Mouse (Mus musculus) kidney, postnatal 36 days (tissue): Measurements from ENCODE around the gene Meis2.
A peak's percentile ranks its signal among the peaks of the same experiment; 100 is the strongest.

Experiments
- DNase-seq, 2 experiments: peaks; one replicate each; pipeline ENCODE4 v3.0.0; 2021 to 2022; ENCODE audit warnings: mixed read lengths in 2 of 2

Meis2 gene

GRCm38 (mm10) chr2:116047365-116047764 lies 18.3 kb downstream of the Meis2 start:
- no peak for DNase-seq

- DNase-seq, result no peak
These were observed 20.6 kb downstream of the Meis2 start for GRCm38 (mm10) chr2:116045048-116045447.

- no peak for DNase-seq
These were observed 22.5 kb downstream of the Meis2 start for GRCm38 (mm10) chr2:116042934-116043698.

- DNase-seq, result no peak
These were observed 23.2 kb downstream of the Meis2 start for GRCm38 (mm10) chr2:116042447-116042846.

GRCm38 (mm10) chr2:116041683-116042262 lies 23.9 kb downstream of the Meis2 start:
- no peak for DNase-seq

- DNase-seq, result no peak
These were observed 30.3 kb downstream of the Meis2 start for GRCm38 (mm10) chr2:116035345-116035744.

- DNase-seq, result no peak
These were observed 37.5 kb downstream of the Meis2 start for GRCm38 (mm10) chr2:116028127-116028526.

GRCm38 (mm10) chr2:116022876-116023275 lies 42.8 kb downstream of the Meis2 start:
- DNase-seq, result no peak

- DNase-seq, result no peak
These were observed 43.7 kb downstream of the Meis2 start for GRCm38 (mm10) chr2:116021931-116022330.

- peak; percentile 64 to 77 for DNase-seq
These were observed 44.6 kb downstream of the Meis2 start for GRCm38 (mm10) chr2:116021046-116021445.

GRCm38 (mm10) chr2:116020451-116020951 lies 45.1 kb downstream of the Meis2 start:
- DNase-seq, result no peak

- DNase-seq, result no peak
These were observed 45.7 kb downstream of the Meis2 start for GRCm38 (mm10) chr2:116019959-116020358.

- DNase-seq, result peak in 1 of 2 experiments; percentile 31
These were observed 46.2 kb downstream of the Meis2 start for GRCm38 (mm10) chr2:116019466-116019794.

GRCm38 (mm10) chr2:116018781-116019465 lies 46.7 kb downstream of the Meis2 start:
- no peak for DNase-seq

GRCm38 (mm10) chr2:116015520-116015919 lies 50.1 kb downstream of the Meis2 start:
- no peak for DNase-seq

GRCm38 (mm10) chr2:116010469-116010868 lies 55.2 kb downstream of the Meis2 start:
- no peak for DNase-seq

- no peak for DNase-seq
These were observed 55.6 kb downstream of the Meis2 start for GRCm38 (mm10) chr2:116010061-116010460.

GRCm38 (mm10) chr2:116009097-116009970 lies 56.3 kb downstream of the Meis2 start:
- DNase-seq, result no peak

GRCm38 (mm10) chr2:116002354-116002753 lies 63.3 kb downstream of the Meis2 start:
- no peak for DNase-seq

GRCm38 (mm10) chr2:116001352-116002138 lies 64.1 kb downstream of the Meis2 start:
- DNase-seq, result peak in 1 of 2 experiments; percentile 37

- no peak for DNase-seq
These were observed 65.1 kb downstream of the Meis2 start for GRCm38 (mm10) chr2:116000514-116000913.

GRCm38 (mm10) chr2:115998802-115999201 lies 66.8 kb downstream of the Meis2 start:
- DNase-seq, result no peak
